Mouse (Mus musculus): ENCODE data around the gene Spint2.

- TF ChIP-seq GATA1 (IDR thresholded peaks at IDR 0.05; ENCODE audit: borderline replicate concordance, low read length) (no peak), FLI1 (IDR thresholded peaks at IDR 0.05; ENCODE audit: low read length) (no peak)
Measured at GRCm38 (mm10) chr7:29263831-29264230, 17.9 kb downstream of the Spint2 start.
